Mouse (Mus musculus) lung, adult 18-20 months (tissue): ENCODE results near the gene Gm12355.
"Not testable (repeated sequence)": the region's sequence is repeated elsewhere in the genome, so short reads cannot be mapped to it uniquely, and the experiment has no call there.

Source experiments
- DNase-seq, 2 experiments: peaks; one replicate each; pipeline ENCODE4 v3.0.0; 2022; ENCODE audit warnings: mixed read lengths in 2 of 2

The Gm12355 gene

GRCm38 (mm10) chr11:98625611-98626410 is at the start of gene Gm12355, which contains the start of gene Gsdma3:
TSS of gene Gm12355 (minus strand) at chr11:98625661.
TSS of gene Gsdma3 (plus strand) at chr11:98626360.
- DNase-seq = no peak

DNA sequence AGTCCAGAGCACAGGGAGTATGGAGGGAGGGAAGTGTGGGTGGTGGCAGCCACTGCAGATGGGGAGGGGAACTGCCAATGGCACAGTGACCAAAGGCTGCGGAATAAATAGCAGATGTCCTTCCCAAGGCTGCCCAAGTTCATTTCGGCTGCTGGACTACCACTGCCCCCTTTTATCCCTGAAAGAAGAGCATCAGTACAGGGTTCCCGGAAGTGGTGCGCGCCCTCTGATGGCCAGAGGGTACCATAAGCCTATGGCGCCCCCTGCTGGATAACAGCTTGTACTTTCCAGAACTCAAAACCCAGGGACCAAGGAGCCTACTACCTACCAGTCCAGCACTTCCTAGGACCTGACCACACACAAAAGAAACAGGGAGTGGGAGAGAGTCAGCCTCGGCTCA is 47.7 kb upstream of the Gm12355 start:
- DNase-seq = peak; percentile 28 to 54

DNA sequence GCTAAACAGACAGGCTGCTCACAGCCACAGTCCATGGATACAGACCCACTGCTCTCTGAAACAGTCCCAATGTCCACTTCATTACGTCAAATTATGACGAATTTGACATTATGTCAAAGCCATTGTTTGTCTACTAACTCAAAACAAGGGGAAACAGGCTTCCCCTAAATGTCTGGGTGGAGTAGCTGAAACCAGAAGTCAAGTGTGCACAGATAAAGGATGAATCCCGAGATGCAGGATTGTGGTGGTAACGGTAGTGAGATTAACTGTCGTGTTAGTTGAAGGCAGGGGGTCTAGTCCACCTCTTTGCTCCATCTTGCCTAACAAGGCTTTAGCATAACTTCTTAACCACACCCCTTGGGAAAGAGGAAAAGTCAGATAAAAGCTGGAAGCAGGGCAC is 47.0 kb upstream of the Gm12355 start:
- DNase-seq = no peak

DNA sequence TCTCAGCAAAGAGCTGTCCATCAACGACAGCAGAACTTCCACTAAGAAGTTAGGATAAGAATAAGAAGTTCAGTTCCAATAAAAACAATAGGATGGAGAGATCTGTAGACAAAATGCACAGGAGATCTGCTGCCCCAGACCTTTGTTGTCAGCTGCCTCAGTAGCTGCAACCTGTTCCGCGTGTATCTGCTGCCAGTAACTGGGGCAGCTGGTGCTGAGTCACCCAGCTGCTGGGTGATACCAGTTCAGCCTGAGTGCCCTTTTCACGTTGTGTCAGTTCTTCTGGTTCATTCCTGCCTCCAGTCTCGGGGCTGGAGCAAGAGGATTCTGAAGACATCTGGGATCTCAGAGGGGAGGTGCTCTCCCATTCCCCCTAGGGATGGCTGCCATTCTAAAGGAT is 46.4 kb upstream of the Gm12355 start:
- DNase-seq = no peak

GRCm38 (mm10) chr11:98671284-98671815 is 45.9 kb upstream of the Gm12355 start:
- no peak for DNase-seq

- DNase-seq = no peak
Measured at GRCm38 (mm10) chr11:98668984-98669383, 43.5 kb upstream of the Gm12355 start.

- DNase-seq = no peak
Measured at GRCm38 (mm10) chr11:98664091-98664490, 38.6 kb upstream of the Gm12355 start, which contains the start of gene Gsdma. TSS of gene Gsdma (plus strand) at chr11:98664351.

DNA sequence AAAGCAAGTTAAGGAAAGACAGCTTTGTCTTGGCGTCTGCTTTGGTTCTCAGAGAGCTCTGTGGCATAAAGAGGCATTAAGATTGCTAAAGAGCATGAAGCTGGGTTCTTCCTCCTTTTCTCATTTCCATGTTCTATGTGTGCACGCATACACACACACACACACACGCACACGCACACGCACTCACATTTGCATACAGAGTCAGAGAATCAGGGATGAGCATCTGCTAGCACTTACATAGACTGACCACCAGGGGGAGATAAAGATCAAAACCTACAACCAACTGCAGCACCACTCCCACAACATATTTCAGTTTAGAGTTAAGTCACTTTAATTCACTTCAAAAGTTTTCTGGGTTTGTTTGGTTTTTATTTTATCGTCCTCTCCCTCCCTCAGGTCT is 35.1 kb upstream of the Gm12355 start:
- peak in 1 of 2 experiments; percentile 40 for DNase-seq

DNA sequence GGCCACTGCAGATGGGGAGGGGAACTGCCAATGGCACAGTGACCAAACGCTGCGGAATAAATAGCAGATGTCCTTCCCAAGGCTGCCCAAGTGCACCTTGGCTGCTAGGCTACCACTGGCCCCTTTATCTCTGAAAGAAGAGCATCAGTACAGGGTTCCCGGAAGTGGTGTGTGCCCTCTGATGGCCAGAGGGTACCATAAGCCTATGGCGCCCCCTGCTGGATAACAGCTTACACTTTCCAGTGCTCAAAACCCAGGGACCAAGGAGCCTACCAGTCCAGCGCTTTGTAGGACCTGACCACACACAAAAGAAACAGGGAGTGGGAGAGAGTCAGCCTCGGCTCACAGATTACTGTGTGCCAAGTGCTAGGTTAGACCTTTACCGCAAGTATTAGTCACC is 29.6 kb upstream of the Gm12355 start:
- peak; percentile 17 to 38 for DNase-seq

DNA sequence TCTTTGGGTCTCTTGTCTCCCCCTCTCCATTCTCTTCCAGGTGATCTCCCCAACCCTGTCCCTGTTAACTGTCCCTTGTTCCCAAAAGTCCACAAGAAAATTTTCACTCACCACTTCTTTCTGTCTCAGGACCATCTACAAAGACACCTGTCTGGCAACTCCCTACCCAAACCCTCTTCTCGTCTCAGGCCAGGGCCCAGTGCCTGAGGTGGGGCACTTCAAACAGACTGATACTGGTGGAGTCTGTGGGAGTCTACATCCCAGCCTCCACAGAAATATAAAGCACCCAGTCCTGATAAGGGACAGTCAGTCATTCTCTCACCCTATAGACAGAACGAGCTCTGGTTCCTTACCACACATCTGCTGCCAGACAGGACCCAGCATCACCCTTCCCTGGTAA is 21.0 kb upstream of the Gm12355 start, which contains the start of gene Gsdma2:
Gene Gsdma2 (plus strand): TSS at position 301 of the 400 bp plus-strand sequence.
- DNase-seq = no peak

DNA sequence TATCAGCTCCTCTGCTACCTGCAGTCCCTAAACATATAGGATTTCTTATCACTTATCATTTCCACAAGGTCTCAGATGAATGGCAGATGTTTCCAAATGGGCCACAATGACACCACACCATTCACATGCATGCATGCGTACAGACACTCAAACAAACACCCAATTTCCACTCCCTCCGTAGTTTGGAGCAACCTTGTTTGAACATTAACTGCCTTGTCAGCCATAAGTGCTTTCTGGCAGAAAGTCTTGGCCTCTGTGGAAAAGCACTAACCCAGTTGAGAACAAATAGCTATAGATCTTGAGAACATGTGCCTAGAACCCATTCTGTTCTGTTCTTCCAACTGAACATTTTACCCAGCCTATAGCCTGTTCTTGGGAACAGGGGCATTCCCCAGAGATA is 20.5 kb upstream of the Gm12355 start:
- no peak for DNase-seq

DNA sequence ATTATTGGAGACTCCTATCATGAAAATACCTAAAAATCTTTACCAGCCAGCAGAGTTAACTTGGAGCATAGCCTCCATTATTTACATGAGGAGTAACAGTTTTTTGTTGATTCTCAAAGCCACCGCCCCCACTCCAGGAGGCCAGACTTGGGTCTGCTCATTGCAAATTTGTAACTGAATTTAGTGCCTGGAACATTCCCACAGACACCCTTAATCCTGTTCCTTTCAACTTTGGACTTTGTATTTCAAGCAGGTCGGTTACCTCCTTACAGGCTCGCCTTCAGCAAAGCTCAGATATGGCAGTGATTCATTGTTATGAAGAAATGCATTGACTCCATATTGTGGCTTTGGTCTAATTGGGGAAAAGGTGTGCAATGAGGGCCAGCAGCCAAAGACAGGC is 19.3 kb upstream of the Gm12355 start:
- DNase-seq = no peak

GRCm38 (mm10) chr11:98640091-98640490 is 14.6 kb upstream of the Gm12355 start:
- DNase-seq = no peak

- DNase-seq = no peak
Measured at GRCm38 (mm10) chr11:98637501-98637900, 12.0 kb upstream of the Gm12355 start.

GRCm38 (mm10) chr11:98635312-98635970 is 10.0 kb upstream of the Gm12355 start:
- peak in 1 of 2 experiments; percentile 15 for DNase-seq

- no peak for DNase-seq
Measured at GRCm38 (mm10) chr11:98630646-98631045, 5.2 kb upstream of the Gm12355 start.

- DNase-seq = no peak
Measured at GRCm38 (mm10) chr11:98628706-98629105, 3.2 kb upstream of the Gm12355 start.

GRCm38 (mm10) chr11:98624381-98624780 is 1.1 kb downstream of the Gm12355 start:
- not testable (repeated sequence) for DNase-seq

- not testable (repeated sequence) for DNase-seq
Measured at GRCm38 (mm10) chr11:98623981-98624380, 1.5 kb downstream of the Gm12355 start.

- no peak for DNase-seq
Measured at GRCm38 (mm10) chr11:98620791-98621190, 4.7 kb downstream of the Gm12355 start.

DNA sequence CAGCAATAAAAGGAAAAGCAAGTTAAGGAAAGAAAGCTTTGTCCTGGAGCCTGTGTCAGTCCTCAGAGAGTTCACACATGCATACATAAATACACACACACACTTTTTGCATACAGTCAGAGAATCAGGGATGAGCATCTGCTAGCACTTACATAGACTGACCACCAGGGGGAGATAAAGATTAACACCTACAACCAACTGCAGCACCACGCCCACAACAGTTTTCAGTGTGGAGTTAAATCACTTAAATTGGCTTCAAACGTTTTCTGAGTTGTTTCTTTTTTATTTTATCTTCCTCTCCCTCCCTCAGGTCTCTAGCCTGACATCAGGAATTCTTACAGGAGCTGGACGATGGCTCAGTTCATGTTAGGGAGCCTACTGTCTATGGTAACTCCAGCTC is 18.7 kb downstream of the Gm12355 start:
- DNase-seq = peak in 1 of 2 experiments; percentile 32

DNA sequence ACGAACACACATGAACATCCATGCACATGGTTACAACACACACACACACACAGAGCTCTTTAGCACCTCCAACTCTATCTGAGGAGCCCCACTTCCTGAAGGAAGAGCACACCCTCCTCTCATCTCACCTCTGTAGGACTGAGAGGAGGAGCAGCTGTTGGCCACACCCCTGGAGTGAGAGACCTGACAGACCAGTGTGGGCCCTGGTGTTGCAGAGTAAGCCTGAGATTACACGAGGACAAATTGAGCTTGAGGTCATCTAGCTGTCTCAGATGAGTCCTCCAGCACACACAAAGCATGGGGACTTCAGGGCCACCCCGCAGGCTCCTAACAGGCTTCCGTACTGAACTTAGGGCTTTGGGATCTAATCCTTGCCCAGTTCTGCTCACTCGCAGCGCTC is 20.6 kb downstream of the Gm12355 start:
- not testable (repeated sequence) for DNase-seq

- DNase-seq = no peak
Measured at GRCm38 (mm10) chr11:98603953-98604352, 21.5 kb downstream of the Gm12355 start.
